Mouse (Mus musculus): ENCODE results near the gene Dxo.

GRCm38 (mm10) chr17:34847615-34848014, 10.8 kb downstream of the Dxo start:
- no peak for TF ChIP-seq GATA1 (IDR thresholded peaks at IDR 0.05; ENCODE audit: borderline replicate concordance, low read length)
- no peak for TF ChIP-seq FLI1 (IDR thresholded peaks at IDR 0.05; ENCODE audit: low read length)

All from megakaryocyte, embryonic 14.5 days (primary cell).